Mouse (Mus musculus): ENCODE data around the gene Lhfpl5. TPM values are rescaled to one million over a fixed set of nuclear protein-coding genes. Genes with fewer than 3 reads are reported as not detected.

The Lhfpl5 gene
- total RNA-seq, 2 experiments from 2014 or later: not detected

GRCm38 (mm10) chr17:28624841-28625240 lies 49.4 kb downstream of the Lhfpl5 start:
- no peak for ATAC-seq (replicated peaks; ENCODE audit: poor library complexity, severe bottlenecking)

GRCm38 (mm10) chr17:28625327-28625726 lies 49.9 kb downstream of the Lhfpl5 start:
- peak; percentile 36 for ATAC-seq (replicated peaks; ENCODE audit: poor library complexity, severe bottlenecking)

DNA sequence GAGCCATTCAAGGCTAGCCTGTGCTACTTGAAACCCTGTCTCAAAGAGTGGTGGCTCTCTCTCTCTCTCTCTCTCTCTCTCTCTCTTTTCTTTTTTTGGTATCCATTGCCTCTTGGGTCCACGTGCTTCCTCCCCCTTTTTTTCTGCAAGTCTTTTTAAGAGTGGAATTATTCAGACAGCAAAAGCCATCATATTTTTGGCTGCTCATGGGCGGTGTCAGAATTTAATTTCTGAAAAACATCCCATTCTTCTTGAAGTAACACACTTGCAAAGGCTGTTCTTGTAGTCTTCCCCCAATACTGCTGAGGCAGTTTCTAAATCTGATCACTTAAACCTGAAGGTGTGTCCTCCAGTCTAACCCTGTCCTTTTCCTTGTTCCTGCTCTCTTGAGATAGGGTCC lies 51.5 kb downstream of the Lhfpl5 start:
- ATAC-seq (replicated peaks; ENCODE audit: poor library complexity, severe bottlenecking): no peak

DNA sequence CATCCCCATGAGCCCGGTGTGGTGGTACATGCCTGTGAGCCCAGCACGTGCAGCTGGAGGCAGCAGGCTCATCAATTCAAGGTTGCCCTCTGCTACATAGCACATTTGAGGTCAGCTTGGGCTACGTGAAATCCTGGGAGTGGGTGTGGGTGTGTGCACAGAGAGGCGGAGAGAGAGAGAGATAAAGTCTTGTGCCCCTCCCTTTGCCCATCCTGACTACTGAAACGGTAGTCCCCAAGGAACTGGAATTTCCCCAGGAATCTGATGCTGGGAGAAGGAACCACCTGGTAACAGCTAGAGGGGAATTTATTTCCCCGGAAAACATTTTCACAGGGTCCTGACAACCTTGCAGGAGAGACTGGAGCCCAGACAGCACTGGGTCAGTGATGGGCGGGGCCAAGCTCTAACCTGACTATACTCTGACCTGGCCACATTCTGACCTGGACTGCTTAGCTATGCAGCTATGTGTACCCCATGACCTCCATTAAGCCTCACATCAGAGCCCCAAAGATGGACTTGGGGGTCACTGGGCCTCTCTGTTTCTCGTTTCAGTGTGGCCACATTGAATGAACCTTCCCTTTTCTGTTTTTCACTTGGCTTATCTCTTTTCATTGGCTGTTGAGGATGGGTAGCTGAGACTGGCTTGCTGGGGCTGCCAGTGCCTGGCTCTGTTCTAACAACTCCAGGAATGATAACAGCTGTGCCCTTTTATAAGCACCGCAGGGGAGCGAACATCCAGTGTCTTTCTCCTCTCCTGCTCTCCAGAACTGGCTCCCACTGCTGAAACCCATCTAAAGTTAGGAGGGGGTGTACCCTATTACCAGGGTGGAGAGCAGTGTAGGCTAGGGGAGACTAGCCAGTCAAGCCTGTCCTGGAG lies 53.0 kb downstream of the Lhfpl5 start:
- ATAC-seq (replicated peaks; ENCODE audit: poor library complexity, severe bottlenecking): no peak

DNA sequence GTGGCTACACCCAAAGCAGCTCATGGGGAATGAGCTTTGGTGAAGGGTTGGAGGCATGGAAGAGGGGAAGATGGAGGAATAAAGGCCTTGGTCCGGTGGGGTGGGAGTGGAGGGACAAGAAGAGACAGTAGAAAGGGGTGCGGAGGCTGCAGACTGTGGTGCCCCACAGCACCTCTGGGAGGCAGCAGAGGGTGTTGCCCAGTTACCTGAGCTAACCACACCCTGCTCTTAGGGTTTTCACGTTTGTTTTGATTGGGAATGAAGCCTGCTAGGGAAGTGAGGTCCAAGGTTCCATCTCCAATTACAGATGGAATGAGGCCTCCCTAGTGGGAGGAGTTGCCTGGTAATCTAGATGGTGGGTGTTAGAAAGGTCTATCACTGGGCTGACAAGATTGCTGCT lies 53.7 kb downstream of the Lhfpl5 start:
- no peak for ATAC-seq (replicated peaks; ENCODE audit: poor library complexity, severe bottlenecking)

Other genes with a start within 250 kb of the Lhfpl5 start
- 2,618 and 3,063 TPM in 2 replicates for gene Rpl10a, start 247.2 kb upstream of the Lhfpl5 start, total RNA-seq (2014; fragmentation: Nextera tagmentation)
- gene Rpl10a, start 247.2 kb upstream of the Lhfpl5 start, total RNA-seq (2017): 785 and 838 TPM in 2 replicates
- 3.3 TPM in 1 of 2 replicates, not detected in the other for gene Tead3, start 224.8 kb upstream of the Lhfpl5 start, total RNA-seq (2014; fragmentation: Nextera tagmentation)
- gene Tead3, start 224.8 kb upstream of the Lhfpl5 start, total RNA-seq (2017): 0.04 TPM in 1 of 2 replicates, not detected in the other
- not detected in 2 replicates for gene Tulp1, start 210.4 kb upstream of the Lhfpl5 start, total RNA-seq (2014; fragmentation: Nextera tagmentation)
- gene Tulp1, start 210.4 kb upstream of the Lhfpl5 start, total RNA-seq (2017): 0.69 TPM in 1 of 2 replicates, not detected in the other
- 49.1 and 63.7 TPM in 2 replicates for gene Fkbp5, start 58.1 kb upstream of the Lhfpl5 start, total RNA-seq (2014; fragmentation: Nextera tagmentation)
- 40.8 and 53.1 TPM in 2 replicates for gene Fkbp5, start 58.1 kb upstream of the Lhfpl5 start, total RNA-seq (2017)
- not detected in 2 replicates for gene Armc12, start 44.8 kb upstream of the Lhfpl5 start, total RNA-seq (2014; fragmentation: Nextera tagmentation)
- not detected in 2 replicates for gene Armc12, start 44.8 kb upstream of the Lhfpl5 start, total RNA-seq (2017)
- not detected in 2 replicates for gene Clpsl2, start 26.2 kb upstream of the Lhfpl5 start, total RNA-seq (2014; fragmentation: Nextera tagmentation)
- not detected in 2 replicates for gene Clpsl2, start 26.2 kb upstream of the Lhfpl5 start, total RNA-seq (2017)
- not detected in 2 replicates for gene Clps, start 14.9 kb upstream of the Lhfpl5 start, total RNA-seq (2014; fragmentation: Nextera tagmentation)
- not detected in 2 replicates for gene Clps, start 14.9 kb upstream of the Lhfpl5 start, total RNA-seq (2017)
- 125 and 178 TPM in 2 replicates for gene Srpk1, start 47.1 kb downstream of the Lhfpl5 start, total RNA-seq (2014; fragmentation: Nextera tagmentation)
- 129 and 150 TPM in 2 replicates for gene Srpk1, start 47.1 kb downstream of the Lhfpl5 start, total RNA-seq (2017)
- 3.8 TPM in 1 of 2 replicates, not detected in the other for gene Slc26a8, start 114.6 kb downstream of the Lhfpl5 start, total RNA-seq (2014; fragmentation: Nextera tagmentation)
- 0.93 and 2.5 TPM in 2 replicates for gene Slc26a8, start 114.6 kb downstream of the Lhfpl5 start, total RNA-seq (2017)
- 123 and 141 TPM in 2 replicates for gene Mapk14, start 115.7 kb downstream of the Lhfpl5 start, total RNA-seq (2014; fragmentation: Nextera tagmentation)
- gene Mapk14, start 115.7 kb downstream of the Lhfpl5 start, total RNA-seq (2017): 101 and 156 TPM in 2 replicates
- 10.5 and 19.9 TPM in 2 replicates for gene AC170998.1, start 150.4 kb downstream of the Lhfpl5 start, total RNA-seq (2014; fragmentation: Nextera tagmentation)
- 1.3 and 3.2 TPM in 2 replicates for gene AC170998.1, start 150.4 kb downstream of the Lhfpl5 start, total RNA-seq (2017)
- gene Mapk13, start 193.7 kb downstream of the Lhfpl5 start, total RNA-seq (2014; fragmentation: Nextera tagmentation): 1.8 and 2.0 TPM in 2 replicates
- 0.88 and 3.4 TPM in 2 replicates for gene Mapk13, start 193.7 kb downstream of the Lhfpl5 start, total RNA-seq (2017)
- gene Brpf3, start 225.4 kb downstream of the Lhfpl5 start, total RNA-seq (2014; fragmentation: Nextera tagmentation): 30.4 and 39.0 TPM in 2 replicates
- 2.8 and 15.2 TPM in 2 replicates for gene Brpf3, start 225.4 kb downstream of the Lhfpl5 start, total RNA-seq (2017)

Data from granulocyte monocyte progenitor cell, adult 5-6 weeks (primary cell).